Mouse (Mus musculus): ENCODE results near the gene Myl3. TPM values are rescaled to one million over a fixed set of nuclear protein-coding genes. Genes with fewer than 3 reads are reported as not detected.

Myl3 gene
- polyA plus RNA-seq (2014; fragmentation: Nextera tagmentation; extraction: Ambion mirVana): 39.1 and 53.6 TPM in 2 replicates

GRCm38 (mm10) chr9:110741711-110742294 lies at the start of gene Myl3:
Gene Myl3, plus strand, starts transcription at chr9:110741861.
- peaks cover 6% of the 10 kb centered on the region; the same call in 1 of the 2 replicates for H3K27me3 ChIP-seq (replicated peaks; ENCODE audit: control insufficient read depth, insufficient read depth, low read length)
- ATAC-seq (ENCODE audit: low read depth) (no peak), DNase-seq (ENCODE audit: low spot score) (no peak)
- peak within 1 kb of the TSS; percentile 95 for H3K27ac ChIP-seq (replicated peaks; ENCODE audit: low read depth, low read length)
- peaks cover 18% of the 10 kb centered on the region; the same call in 1 of the 2 replicates for H3K4me1 ChIP-seq (ENCODE audit: control insufficient read depth, insufficient read depth, low read length)
- H3K9ac ChIP-seq (ENCODE audit: low read depth, low read length): peak within 1 kb of the TSS; percentile 92
- peak within 1 kb of the TSS; percentile 72 for H3K4me2 ChIP-seq (ENCODE audit: low read depth, low read length)
- 3% methylated on average over 17 of the region's 17 CpGs for WGBS
- peak within 1 kb of the TSS; percentile 77 for H3K4me3 ChIP-seq (ENCODE audit: low read depth, low read length)
- H3K9me3 ChIP-seq (ENCODE audit: control insufficient read depth, low read length): no peaks in the 10 kb centered on the region
- peaks cover 22% of the 10 kb centered on the region for H3K36me3 ChIP-seq (ENCODE audit: control insufficient read depth, insufficient read depth, low read length)

DNA sequence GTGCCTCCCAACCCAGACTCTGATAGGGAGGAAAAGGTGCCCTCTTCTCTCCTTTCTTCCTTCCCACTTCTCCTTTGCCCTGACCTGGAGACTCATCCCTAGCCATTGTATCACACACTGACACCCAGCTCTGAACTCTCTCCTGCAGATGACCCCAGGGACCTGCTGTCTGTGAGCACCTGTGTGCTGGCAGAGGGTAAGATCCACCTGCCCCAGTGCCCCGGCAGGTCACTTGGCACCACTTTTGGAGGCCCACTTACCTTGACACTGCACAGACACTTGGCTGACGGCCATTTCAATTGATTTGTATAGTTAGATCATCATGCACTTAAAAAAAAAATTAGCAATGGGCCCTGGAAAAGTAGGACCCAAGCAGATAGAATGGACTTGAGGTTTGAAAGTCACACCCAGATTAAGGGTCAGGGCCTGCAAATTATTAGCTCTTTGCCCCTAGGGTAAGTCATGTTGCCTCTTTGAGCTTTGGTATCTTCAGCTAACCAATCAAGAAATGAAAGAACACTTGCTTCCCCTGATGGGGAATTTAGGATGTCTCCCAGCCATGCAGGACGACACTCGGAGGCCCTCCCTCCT lies 46.4 kb upstream of the Myl3 start:
- no peaks in the 10 kb centered on the region for H3K4me1 ChIP-seq (ENCODE audit: control insufficient read depth, insufficient read depth, low read length)
- ATAC-seq (ENCODE audit: low read depth): no peak
- H3K9ac ChIP-seq (ENCODE audit: low read depth, low read length): no peak overlapping the region
- no peak overlapping the region for H3K4me2 ChIP-seq (ENCODE audit: low read depth, low read length)
- H3K4me3 ChIP-seq (ENCODE audit: low read depth, low read length): no peak overlapping the region
- 69% methylated on average over 4 of the region's 4 CpGs for WGBS
- no peaks in the 10 kb centered on the region for H3K27me3 ChIP-seq (replicated peaks; ENCODE audit: control insufficient read depth, insufficient read depth, low read length)
- DNase-seq (ENCODE audit: low spot score): no peak
- H3K27ac ChIP-seq (replicated peaks; ENCODE audit: low read depth, low read length): no peak overlapping the region
- H3K36me3 ChIP-seq (ENCODE audit: control insufficient read depth, insufficient read depth, low read length): 0 out of 2 replicates have a peak, but pooled peaks cover 19% of the 10 kb centered on the region
- no peaks in the 10 kb centered on the region for H3K9me3 ChIP-seq (ENCODE audit: control insufficient read depth, low read length)

GRCm38 (mm10) chr9:110696427-110696826 lies 45.2 kb upstream of the Myl3 start:
- ATAC-seq (ENCODE audit: low read depth): no peak

DNA sequence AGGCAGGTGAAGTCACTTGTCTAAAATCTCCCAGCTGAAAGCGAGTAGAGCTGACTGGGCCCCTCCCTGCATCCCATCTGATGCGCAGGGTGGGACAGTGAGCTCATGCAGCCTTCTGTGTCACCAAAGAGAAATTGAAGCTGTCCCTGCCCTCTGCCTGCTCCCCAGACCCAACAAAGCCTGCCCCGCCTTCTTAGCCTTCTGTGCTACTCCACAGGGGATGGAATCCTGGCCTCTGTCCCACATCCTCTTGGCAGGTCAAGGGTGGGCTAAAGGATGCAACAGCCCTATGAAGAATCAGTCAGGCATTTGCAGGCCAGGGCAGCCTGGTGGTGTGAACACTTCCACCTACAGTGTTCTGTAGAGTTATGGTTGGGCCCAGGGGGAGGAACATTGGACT lies 44.2 kb upstream of the Myl3 start:
- H3K9me3 ChIP-seq (ENCODE audit: control insufficient read depth, low read length): no peaks in the 10 kb centered on the region
- H3K27ac ChIP-seq (replicated peaks; ENCODE audit: low read depth, low read length): no peak overlapping the region
- H3K4me3 ChIP-seq (ENCODE audit: low read depth, low read length): no peak overlapping the region
- H3K36me3 ChIP-seq (ENCODE audit: control insufficient read depth, insufficient read depth, low read length): 0 out of 2 replicates have a peak, but pooled peaks cover 19% of the 10 kb centered on the region
- no peak for DNase-seq (ENCODE audit: low spot score)
- no peaks in the 10 kb centered on the region for H3K4me1 ChIP-seq (ENCODE audit: control insufficient read depth, insufficient read depth, low read length)
- H3K4me2 ChIP-seq (ENCODE audit: low read depth, low read length): no peak overlapping the region
- no peak for ATAC-seq (ENCODE audit: low read depth)
- WGBS: 86% methylated on average over 3 of the region's 3 CpGs
- H3K27me3 ChIP-seq (replicated peaks; ENCODE audit: control insufficient read depth, insufficient read depth, low read length): no peaks in the 10 kb centered on the region
- no peak overlapping the region for H3K9ac ChIP-seq (ENCODE audit: low read depth, low read length)

More at GRCm38 (mm10) chr9:110696427-110696826, 45.2 kb upstream of the Myl3 start:
- Histone ChIP-seq H3K27ac (replicated peaks; ENCODE audit: low read depth, low read length) (no peak overlapping the region), H3K9me3 (ENCODE audit: control insufficient read depth, low read length) (no peaks in the 10 kb centered on the region), H3K4me1 (ENCODE audit: control insufficient read depth, insufficient read depth, low read length) (no peaks in the 10 kb centered on the region), H3K27me3 (replicated peaks; ENCODE audit: control insufficient read depth, insufficient read depth, low read length) (no peaks in the 10 kb centered on the region), H3K4me2 (ENCODE audit: low read depth, low read length) (no peak overlapping the region), H3K36me3 (ENCODE audit: control insufficient read depth, insufficient read depth, low read length) (0 out of 2 replicates have a peak, but pooled peaks cover 19% of the 10 kb centered on the region), H3K9ac (ENCODE audit: low read depth, low read length) (no peak overlapping the region), H3K4me3 (ENCODE audit: low read depth, low read length) (no peak overlapping the region)
- no peak for DNase-seq (ENCODE audit: low spot score)
- WGBS: 94% methylated on average over 5 of the region's 5 CpGs

DNA sequence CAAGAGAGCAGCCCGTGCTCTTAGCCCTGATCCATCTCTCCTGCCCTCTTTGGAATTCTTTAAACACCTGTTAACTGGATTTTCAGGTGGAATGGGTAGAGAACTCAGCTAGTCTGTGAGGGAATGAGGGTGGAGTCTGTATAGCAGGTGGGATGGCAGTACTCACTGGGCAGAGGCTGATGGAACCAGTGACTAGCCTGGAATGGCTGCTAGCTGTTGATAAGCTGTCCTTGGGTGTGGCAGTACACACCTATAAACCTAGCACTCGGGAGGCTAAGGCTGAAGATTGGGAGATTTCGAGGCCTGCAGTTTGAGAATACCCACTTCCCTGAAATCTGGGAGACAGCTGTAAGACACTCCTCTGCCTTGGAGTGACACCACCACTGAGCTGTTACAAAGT lies 42.1 kb upstream of the Myl3 start:
- Histone ChIP-seq H3K4me3 (ENCODE audit: low read depth, low read length) (no peak overlapping the region), H3K27me3 (replicated peaks; ENCODE audit: control insufficient read depth, insufficient read depth, low read length) (no peaks in the 10 kb centered on the region), H3K36me3 (ENCODE audit: control insufficient read depth, insufficient read depth, low read length) (0 out of 2 replicates have a peak, but pooled peaks cover 12% of the 10 kb centered on the region), H3K9me3 (ENCODE audit: control insufficient read depth, low read length) (no peaks in the 10 kb centered on the region), H3K27ac (replicated peaks; ENCODE audit: low read depth, low read length) (no peak overlapping the region), H3K9ac (ENCODE audit: low read depth, low read length) (no peak overlapping the region), H3K4me1 (ENCODE audit: control insufficient read depth, insufficient read depth, low read length) (no peaks in the 10 kb centered on the region), H3K4me2 (ENCODE audit: low read depth, low read length) (no peak overlapping the region)
- WGBS: 83% methylated on average over 3 of the region's 3 CpGs
- no peak for DNase-seq (ENCODE audit: low spot score)
- ATAC-seq (ENCODE audit: low read depth): no peak

DNA sequence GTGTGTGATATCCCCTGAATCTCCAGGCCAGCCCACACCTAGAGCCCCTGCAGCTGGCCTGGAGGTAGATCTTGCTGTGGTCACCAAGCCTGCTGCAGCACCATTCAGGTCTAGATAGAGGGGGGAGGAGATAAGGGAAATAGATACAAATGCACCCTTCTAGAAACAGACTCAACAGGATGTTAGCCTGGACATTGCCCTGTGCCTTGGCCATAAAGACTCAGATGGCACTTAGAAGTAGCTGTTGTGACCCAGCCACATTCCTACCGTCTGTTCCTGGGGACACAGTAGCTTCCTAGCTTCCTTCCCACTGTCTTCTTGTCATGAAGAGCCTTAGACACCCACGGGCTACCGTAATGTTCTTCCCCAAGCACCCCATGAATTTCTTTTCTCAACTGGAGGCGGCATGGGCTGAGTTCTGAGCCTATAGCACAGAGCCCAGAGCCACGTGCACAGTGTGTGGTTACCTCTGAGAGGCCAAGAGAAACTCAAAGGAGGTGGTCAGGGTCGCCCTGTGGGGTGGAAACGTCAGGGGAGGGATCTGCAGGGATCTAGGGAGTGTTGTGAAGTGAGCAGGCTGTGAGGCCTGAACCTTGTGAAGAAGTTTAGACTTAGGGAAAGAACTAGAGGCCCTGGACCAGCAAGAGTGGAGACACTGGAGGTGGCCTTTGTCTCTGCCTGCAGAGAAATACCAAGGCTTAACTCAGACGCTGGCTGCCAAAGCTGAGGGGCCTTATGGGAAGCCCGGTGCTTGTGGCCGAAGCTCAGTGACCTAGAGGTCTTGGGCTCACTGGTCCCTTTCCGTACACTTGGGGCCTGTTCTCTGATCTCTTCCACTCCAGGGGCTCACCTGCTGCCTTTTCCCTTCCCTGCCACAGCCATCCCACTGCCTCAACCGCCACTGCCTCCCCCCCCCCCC lies 40.3 kb upstream of the Myl3 start:
- Histone ChIP-seq H3K4me2 (ENCODE audit: low read depth, low read length) (no peak overlapping the region), H3K27ac (replicated peaks; ENCODE audit: low read depth, low read length) (no peak overlapping the region), H3K9ac (ENCODE audit: low read depth, low read length) (no peak overlapping the region), H3K4me1 (ENCODE audit: control insufficient read depth, insufficient read depth, low read length) (no peaks in the 10 kb centered on the region), H3K9me3 (ENCODE audit: control insufficient read depth, low read length) (no peaks in the 10 kb centered on the region), H3K36me3 (ENCODE audit: control insufficient read depth, insufficient read depth, low read length) (0 out of 2 replicates have a peak, but pooled peaks cover 8% of the 10 kb centered on the region), H3K4me3 (ENCODE audit: low read depth, low read length) (no peak overlapping the region), H3K27me3 (replicated peaks; ENCODE audit: control insufficient read depth, insufficient read depth, low read length) (no peaks in the 10 kb centered on the region)
- no peak for ATAC-seq (ENCODE audit: low read depth)
- WGBS: 76% methylated on average over 11 of the region's 12 CpGs
- no peak for DNase-seq (ENCODE audit: low spot score)

DNA sequence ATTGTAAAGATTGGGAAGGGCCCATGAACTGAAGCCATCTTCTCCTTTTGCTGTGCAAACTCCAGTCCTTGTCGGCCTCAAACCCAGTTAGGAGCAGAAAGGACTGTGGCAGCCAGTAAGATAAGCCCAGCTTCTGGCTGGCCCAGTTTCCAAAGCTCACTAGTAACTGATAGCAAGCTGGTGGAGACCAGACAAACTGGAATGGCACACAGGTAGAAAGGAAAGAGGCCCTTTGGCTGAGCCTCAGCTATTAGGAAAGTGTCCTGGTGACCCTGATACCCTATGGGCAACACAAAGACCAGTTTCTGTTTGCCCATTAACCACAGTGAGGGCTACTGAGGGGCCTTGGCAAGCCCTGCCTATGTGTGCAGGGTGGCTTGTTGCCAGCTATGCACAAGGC lies 38.8 kb upstream of the Myl3 start:
- WGBS: 82% methylated on average over 1 of the region's 1 CpGs
- no peak overlapping the region for H3K9ac ChIP-seq (ENCODE audit: low read depth, low read length)
- DNase-seq (ENCODE audit: low spot score) (no peak), ATAC-seq (ENCODE audit: low read depth) (no peak)
- H3K4me2 ChIP-seq (ENCODE audit: low read depth, low read length): no peak overlapping the region
- no peaks in the 10 kb centered on the region for H3K27me3 ChIP-seq (replicated peaks; ENCODE audit: control insufficient read depth, insufficient read depth, low read length)
- 0 out of 2 replicates have a peak, but pooled peaks cover 3% of the 10 kb centered on the region for H3K36me3 ChIP-seq (ENCODE audit: control insufficient read depth, insufficient read depth, low read length)
- H3K9me3 ChIP-seq (ENCODE audit: control insufficient read depth, low read length): no peaks in the 10 kb centered on the region
- no peak overlapping the region for H3K4me3 ChIP-seq (ENCODE audit: low read depth, low read length)
- H3K4me1 ChIP-seq (ENCODE audit: control insufficient read depth, insufficient read depth, low read length): no peaks in the 10 kb centered on the region
- H3K27ac ChIP-seq (replicated peaks; ENCODE audit: low read depth, low read length): no peak overlapping the region

GRCm38 (mm10) chr9:110703951-110704350 lies 37.7 kb upstream of the Myl3 start:
- no peak overlapping the region for H3K4me3 ChIP-seq (ENCODE audit: low read depth, low read length)
- H3K27ac ChIP-seq (replicated peaks; ENCODE audit: low read depth, low read length): no peak overlapping the region
- no peaks in the 10 kb centered on the region for H3K4me1 ChIP-seq (ENCODE audit: control insufficient read depth, insufficient read depth, low read length)
- H3K9me3 ChIP-seq (ENCODE audit: control insufficient read depth, low read length): no peaks in the 10 kb centered on the region
- H3K9ac ChIP-seq (ENCODE audit: low read depth, low read length): no peak overlapping the region
- 89% methylated on average over 6 of the region's 6 CpGs for WGBS
- no peak overlapping the region for H3K4me2 ChIP-seq (ENCODE audit: low read depth, low read length)
- no peaks in the 10 kb centered on the region for H3K27me3 ChIP-seq (replicated peaks; ENCODE audit: control insufficient read depth, insufficient read depth, low read length)
- DNase-seq (ENCODE audit: low spot score) (no peak), ATAC-seq (ENCODE audit: low read depth) (no peak)
- 0 out of 2 replicates have a peak, but pooled peaks cover 3% of the 10 kb centered on the region for H3K36me3 ChIP-seq (ENCODE audit: control insufficient read depth, insufficient read depth, low read length)

Measured in embryonic facial prominence, embryonic 14.5 days (tissue).